Mouse (Mus musculus) kidney, adult 2 months (tissue): ENCODE measurements around the gene Rassf6.

Source experiments
- CTCF ChIP-seq: fragments of 200-500 bp; conservative IDR thresholded peaks from 2 replicates; pipeline ENCODE4 v1.5.1; 2011; ENCODE audit warnings: low read depth, mild to moderate bottlenecking, control low read depth, low read length, moderate library complexity, mixed read lengths; ENCODE audit not compliant: insufficient read depth, insufficient read length
- POLR2A ChIP-seq: fragments of 200-500 bp; IDR thresholded peaks from one replicate; pipeline ENCODE4 v1.6.1; 2011; ENCODE audit warnings: low read depth, low read length, control low read depth

GRCm38 (mm10) chr5:90687913-90688312 is 47.5 kb upstream of the Rassf6 start:
- no peak for TF ChIP-seq CTCF
- TF ChIP-seq POLR2A: no peak
